Mouse (Mus musculus) inflammation-experienced regulatory T-cells, adult 16 weeks (primary cell): Measurements from ENCODE around the gene Msgn1. TPM values are rescaled to one million over a fixed set of nuclear protein-coding genes. Genes with fewer than 3 reads are reported as not detected.

Experiments used
- polyA plus RNA-seq: library from polyadenylated mRNA; unstranded; fragments of 100-300 nt; shearing (Covaris generic); gene quantifications from one replicate; pipeline ENCODE4 v1.2.1, GENCODE M21; 2017

The Msgn1 gene
- not detected for polyA plus RNA-seq

DNA sequence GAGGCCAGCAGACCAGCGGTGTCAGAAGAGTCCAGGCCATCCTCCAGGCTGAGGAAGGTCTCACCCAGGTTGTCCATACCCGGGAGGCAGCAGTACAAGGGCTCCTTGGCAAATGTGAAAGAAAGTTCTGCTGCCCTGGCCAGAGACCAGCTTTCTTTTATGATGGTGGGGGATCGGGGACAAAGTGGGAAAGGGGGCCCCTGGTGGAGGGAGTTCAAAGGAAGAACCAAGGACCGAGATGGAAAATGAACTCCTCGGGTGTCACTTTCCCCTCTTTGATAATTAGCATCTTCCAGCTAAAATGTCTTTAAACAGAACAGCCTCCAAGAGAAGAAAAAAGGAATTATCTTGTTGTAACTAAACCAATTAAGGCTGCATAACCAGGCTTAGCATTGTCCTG, at the start of gene Msgn1:
Gene Msgn1, minus strand, starts transcription at position 101 of the 400 bp plus-strand sequence.

Other genes with a start within 250 kb of the Msgn1 start
- gene Kcns3, start 57.9 kb downstream of the Msgn1 start, polyA plus RNA-seq, result not detected
- gene Gen1, start 56.8 kb upstream of the Msgn1 start, polyA plus RNA-seq, result 3.5 TPM
- gene Smc6, start 56.9 kb upstream of the Msgn1 start, polyA plus RNA-seq, result 202 TPM
- gene Vsnl1, start 227.6 kb upstream of the Msgn1 start, polyA plus RNA-seq, result not detected
- not detected for gene Rad51ap2, start 247.1 kb upstream of the Msgn1 start, polyA plus RNA-seq